Mouse (Mus musculus) heart, embryonic 14.5 days (tissue): ENCODE measurements around the gene Syn2. TPM values are rescaled to one million over a fixed set of nuclear protein-coding genes. Genes with fewer than 3 reads are reported as not detected.

Experiments
- ATAC-seq: fragments of 200-750 bp; cut with Nextera tagmentation; 2 replicates; pipeline ENCODE4 v1.8.0; 2017; ENCODE audit warnings: low read depth, moderate TSS enrichment; ENCODE audit not compliant: insufficient number of reproducible peaks, insufficient read depth, low FRiP score
- H3K27ac ChIP-seq, 2 experiments: fragments of 200-500 bp in 1 of 2; fragments of 300-500 bp in 1 of 2; sonication (generic) in 1 of 2; replicated peaks in 1 of 2; 2 replicates each; pipeline ENCODE4 v1.5.1; 2012 to 2014; ENCODE audit warnings: low read depth in 2 of 2, low read length in 2 of 2, control low read depth in 1 of 2, mild to moderate bottlenecking in 1 of 2, mixed read lengths in 1 of 2; ENCODE audit not compliant: control insufficient read depth in 1 of 2, insufficient read depth in 1 of 2
- H3K27me3 ChIP-seq: fragments of 300-500 bp; sonication (generic); 2 replicates; pipeline ENCODE4 v1.6.1; 2014; ENCODE audit warnings: mild to moderate bottlenecking, low read length, control low read depth; ENCODE audit not compliant: control insufficient read depth, insufficient read depth
- H3K36me3 ChIP-seq: fragments of 300-500 bp; sonication (generic); 2 replicates; pipeline ENCODE4 v1.6.1; 2014; ENCODE audit warnings: mild to moderate bottlenecking, control low read depth, low read length, mixed read lengths; ENCODE audit not compliant: control insufficient read depth, insufficient read depth
- H3K4me1 ChIP-seq, 2 experiments: fragments of 200-500 bp in 1 of 2; fragments of 300-500 bp in 1 of 2; sonication (generic) in 1 of 2; 2 replicates each; pipeline ENCODE4 v1.6.1; 2012 to 2014; ENCODE audit warnings: low read length in 2 of 2, control low read depth in 1 of 2, mixed read lengths in 1 of 2; ENCODE audit not compliant: control insufficient read depth in 2 of 2, insufficient read depth in 2 of 2
- H3K4me2 ChIP-seq: fragments of 300-500 bp; sonication (generic); 2 replicates; pipeline ENCODE4 v1.6.1; 2014; ENCODE audit warnings: mild to moderate bottlenecking, low read length
- H3K4me3 ChIP-seq, 2 experiments: fragments of 200-500 bp in 1 of 2; fragments of 300-500 bp in 1 of 2; sonication (generic) in 1 of 2; 2 replicates each; pipeline ENCODE4 v1.5.1; 2012 to 2014; ENCODE audit warnings: low read length in 2 of 2, mild to moderate bottlenecking in 2 of 2, control low read depth in 1 of 2, low read depth in 1 of 2, moderate library complexity in 1 of 2; ENCODE audit not compliant: control insufficient read depth in 1 of 2, insufficient read depth in 1 of 2
- H3K9ac ChIP-seq: fragments of 300-500 bp; sonication (generic); 2 replicates; pipeline ENCODE4 v1.6.1; 2014; ENCODE audit warnings: mild to moderate bottlenecking, low read length
- H3K9me3 ChIP-seq: fragments of 300-500 bp; sonication (generic); 2 replicates; pipeline ENCODE4 v1.6.1; 2016; ENCODE audit warnings: low read length, control low read depth; ENCODE audit not compliant: control insufficient read depth
- WGBS: fragments of 180-500 bp; shearing (Covaris S2); extraction: QIAGEN DNeasy Blood & Tissue Kit; methylation state at CpG from one replicate; pipeline ENCODE4 v1.1.7; 2014; 5-methylcytosine and 5-hydroxymethylcytosine counted together
- polyA plus RNA-seq: library from polyadenylated mRNA; unstranded; fragments of >200 nt; fragmentation: Nextera tagmentation; extraction: Ambion mirVana; gene quantifications from 2 replicates; pipeline ENCODE4 v1.2.1, GENCODE M21; 2014

The Syn2 gene
- polyA plus RNA-seq, 1 experiment from 2014 or later = 2.1 TPM

DNA sequence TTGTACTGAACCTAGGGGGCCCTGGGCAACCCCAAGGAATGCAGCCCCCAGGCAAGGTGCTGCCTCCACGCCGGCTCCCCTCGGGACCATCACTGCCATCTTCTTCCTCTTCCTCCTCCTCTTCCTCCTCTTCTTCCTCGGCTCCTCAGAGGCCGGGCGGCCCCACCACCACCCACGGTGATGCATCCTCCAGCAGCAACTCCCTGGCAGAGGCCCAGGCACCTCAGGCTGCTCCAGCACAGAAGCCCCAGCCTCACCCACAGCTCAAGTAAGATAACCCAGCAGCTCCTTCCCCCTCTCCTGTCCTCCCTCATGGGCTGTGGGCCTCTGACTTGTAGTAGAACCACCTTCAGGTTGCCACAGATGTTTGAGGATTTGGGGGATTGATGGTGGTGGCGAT is 143.4 kb downstream of the Syn2 start:
- H3K9me3 ChIP-seq = no peaks in the 10 kb centered on the region
- H3K4me1 ChIP-seq = no peaks in the 10 kb centered on the region; a peak in 1 of 4 replicates
- ATAC-seq = no peak
- H3K27me3 ChIP-seq = peaks cover 58% of the 10 kb centered on the region
- 73% methylated on average over 8 of the region's 8 CpGs for WGBS
- H3K27ac ChIP-seq = no peak overlapping the region
- H3K9ac ChIP-seq = no peak overlapping the region
- H3K4me2 ChIP-seq = no peak overlapping the region
- no peak overlapping the region for H3K4me3 ChIP-seq
- H3K36me3 ChIP-seq = no peaks in the 10 kb centered on the region

DNA sequence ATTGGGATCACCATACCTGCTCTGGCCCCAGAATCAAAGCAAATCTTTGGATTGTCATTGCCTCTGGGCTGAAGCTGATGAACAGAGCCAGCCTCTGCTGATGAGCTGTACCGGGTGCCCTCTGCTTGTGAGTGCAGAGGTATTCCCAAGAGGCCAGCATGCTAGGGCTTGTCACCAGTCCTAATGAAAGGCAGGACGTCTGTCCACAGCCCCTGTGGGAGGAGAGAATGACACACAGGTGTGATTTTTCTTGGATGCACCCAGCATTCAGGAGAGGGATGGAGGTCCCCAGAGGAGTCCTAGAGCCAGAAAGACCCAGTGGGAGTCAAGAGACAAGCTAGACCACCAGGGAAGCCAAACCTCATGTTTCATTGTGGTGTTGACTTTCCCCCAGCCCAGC is 144.9 kb downstream of the Syn2 start:
- no peak overlapping the region for H3K27ac ChIP-seq
- H3K4me2 ChIP-seq = no peak overlapping the region
- peaks cover 67% of the 10 kb centered on the region for H3K27me3 ChIP-seq
- H3K9ac ChIP-seq = no peak overlapping the region
- no peaks in the 10 kb centered on the region for H3K36me3 ChIP-seq
- no peak for ATAC-seq
- no peaks in the 10 kb centered on the region; a peak in 1 of 4 replicates for H3K4me1 ChIP-seq
- 54% methylated on average over 2 of the region's 2 CpGs for WGBS
- H3K4me3 ChIP-seq = no peak overlapping the region
- no peaks in the 10 kb centered on the region for H3K9me3 ChIP-seq

DNA sequence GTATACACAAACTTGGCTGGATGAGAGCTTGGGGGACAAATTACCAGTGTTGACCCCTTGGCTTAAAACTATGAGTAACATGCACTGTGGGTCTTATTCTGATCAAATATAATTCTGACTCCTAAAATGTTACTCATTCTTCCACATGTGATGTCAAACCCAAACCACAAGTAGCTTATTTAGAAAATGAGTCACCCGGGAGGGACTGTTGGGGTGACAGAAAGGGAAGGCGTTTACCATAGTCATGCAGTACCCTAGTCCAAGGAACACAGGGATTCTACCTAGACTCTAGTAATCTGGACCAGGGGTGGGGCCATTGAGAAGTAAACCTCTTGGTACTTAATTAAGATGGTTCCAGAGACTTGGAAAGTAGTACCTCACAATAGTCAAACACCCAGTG is 149.5 kb downstream of the Syn2 start:
- Histone ChIP-seq H3K4me1 (peaks cover 0 to 5% of the 10 kb centered on the region in 2 experiments; a peak in 1 of 4 replicates), H3K27ac (no peak overlapping the region), H3K4me2 (no peak overlapping the region), H3K9ac (no peak overlapping the region), H3K4me3 (no peak overlapping the region), H3K9me3 (no peaks in the 10 kb centered on the region), H3K27me3 (peaks cover 62% of the 10 kb centered on the region), H3K36me3 (no peaks in the 10 kb centered on the region)
- WGBS = 89% methylated on average over 2 of the region's 2 CpGs
- ATAC-seq = no peak

DNA sequence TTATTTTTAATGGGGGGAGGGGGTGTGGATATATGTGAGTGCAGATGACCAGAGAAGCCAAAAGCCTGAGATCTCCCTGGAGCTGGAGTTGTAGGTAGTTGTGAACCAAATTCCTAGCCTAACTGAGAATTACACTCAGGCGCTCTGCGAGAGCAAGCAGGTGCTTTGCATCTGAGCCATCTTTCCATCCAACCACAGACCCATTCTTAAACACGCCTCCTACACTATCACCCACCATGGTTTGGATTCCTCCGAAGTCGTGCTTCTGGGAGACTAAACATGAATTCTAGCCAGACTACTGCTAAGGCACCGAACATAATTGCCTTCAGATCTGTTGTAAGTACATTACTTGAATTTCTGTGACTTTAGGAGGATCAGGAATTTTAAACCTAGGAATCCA is 151.7 kb downstream of the Syn2 start:
- Histone ChIP-seq H3K27me3 (peaks cover 45% of the 10 kb centered on the region), H3K4me3 (no peak overlapping the region), H3K9ac (no peak overlapping the region), H3K4me2 (no peak overlapping the region), H3K9me3 (no peaks in the 10 kb centered on the region), H3K27ac (no peak overlapping the region), H3K4me1 (peaks cover 0 to 9% of the 10 kb centered on the region in 2 experiments; a peak in 2 of 4 replicates), H3K36me3 (no peaks in the 10 kb centered on the region)
- ATAC-seq = no peak
- 67% methylated on average over 6 of the region's 6 CpGs for WGBS

DNA sequence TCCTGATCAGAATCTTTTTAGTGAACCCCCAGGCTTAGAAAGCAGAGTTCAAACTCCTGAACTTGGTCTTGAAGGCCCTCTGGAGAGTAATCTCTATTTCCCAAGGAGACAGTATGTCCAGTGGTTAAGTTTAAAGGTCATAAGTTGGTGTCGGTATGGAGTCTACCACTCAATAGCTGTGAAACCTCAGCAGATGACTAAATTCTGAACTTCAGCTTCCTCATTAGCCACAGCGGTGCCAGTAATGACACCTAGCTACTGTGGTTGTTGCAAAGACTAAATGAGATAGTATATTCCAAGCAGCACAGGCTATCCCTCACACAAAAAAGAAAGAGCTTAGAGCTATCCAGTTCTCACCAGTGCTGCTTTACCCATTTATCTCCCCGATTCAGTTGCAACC is 153.5 kb downstream of the Syn2 start:
- no peak overlapping the region for H3K27ac ChIP-seq
- H3K9me3 ChIP-seq = no peaks in the 10 kb centered on the region
- H3K9ac ChIP-seq = no peak overlapping the region
- no peak overlapping the region for H3K4me3 ChIP-seq
- H3K4me1 ChIP-seq = peaks cover 6 to 19% of the 10 kb centered on the region in 2 experiments
- no peaks in the 10 kb centered on the region for H3K36me3 ChIP-seq
- peaks cover 27% of the 10 kb centered on the region for H3K27me3 ChIP-seq
- 87% methylated on average over 3 of the region's 3 CpGs for WGBS
- no peak for ATAC-seq
- H3K4me2 ChIP-seq = no peak overlapping the region

DNA sequence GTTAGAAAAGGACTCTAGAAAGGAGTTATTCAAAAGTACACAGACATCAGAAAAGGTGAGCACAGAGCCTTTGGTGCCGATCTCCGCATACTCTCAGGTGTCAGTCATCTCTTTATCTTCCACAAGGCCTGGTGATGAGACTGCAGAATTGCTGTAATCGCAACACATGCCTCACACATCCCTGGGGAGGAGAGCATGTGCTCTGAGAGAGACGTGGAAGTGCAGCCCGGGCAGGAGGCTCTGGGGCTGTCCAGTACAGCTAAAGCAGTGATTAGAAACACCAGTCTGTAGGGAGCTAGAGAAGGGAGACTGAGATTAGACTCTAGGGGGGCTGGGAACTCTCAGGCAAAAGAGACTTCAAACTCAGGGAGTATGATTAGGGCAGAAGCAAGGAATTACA is 155.9 kb downstream of the Syn2 start:
- Histone ChIP-seq H3K4me3 (no peak overlapping the region), H3K9ac (no peak overlapping the region), H3K27me3 (peaks cover 12% of the 10 kb centered on the region), H3K9me3 (no peaks in the 10 kb centered on the region), H3K4me2 (no peak overlapping the region), H3K27ac (no peak overlapping the region), H3K4me1 (peaks cover 6 to 19% of the 10 kb centered on the region in 2 experiments), H3K36me3 (no peaks in the 10 kb centered on the region)
- 30% methylated on average over 5 of the region's 5 CpGs for WGBS
- no peak for ATAC-seq

DNA sequence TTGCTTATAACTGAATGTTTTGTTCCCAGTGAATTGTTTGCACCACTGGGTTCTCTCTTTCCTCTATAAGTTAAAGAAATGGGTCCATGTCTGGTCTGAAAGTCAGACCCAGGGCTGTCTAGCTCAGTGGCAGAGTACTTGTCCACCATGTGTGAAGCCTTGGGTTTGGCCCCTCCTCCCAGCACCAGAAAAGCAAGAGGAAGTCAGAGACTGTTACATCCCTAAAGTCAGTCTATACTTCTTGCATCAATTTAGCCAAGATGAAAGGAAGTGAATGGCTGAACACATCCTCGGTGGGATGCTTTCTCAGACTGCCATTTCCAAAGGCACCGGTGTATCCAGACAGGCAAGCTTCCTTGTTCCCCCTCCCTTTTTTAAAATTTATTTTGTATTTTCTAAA is 156.4 kb downstream of the Syn2 start:
- Histone ChIP-seq H3K27me3 (peaks cover 7% of the 10 kb centered on the region), H3K36me3 (no peaks in the 10 kb centered on the region), H3K9ac (no peak overlapping the region), H3K4me3 (no peak overlapping the region), H3K4me2 (no peak overlapping the region), H3K4me1 (peaks cover 6 to 19% of the 10 kb centered on the region in 2 experiments), H3K9me3 (no peaks in the 10 kb centered on the region), H3K27ac (no peak overlapping the region)
- ATAC-seq = no peak
- WGBS = 93% methylated on average over 2 of the region's 2 CpGs

DNA sequence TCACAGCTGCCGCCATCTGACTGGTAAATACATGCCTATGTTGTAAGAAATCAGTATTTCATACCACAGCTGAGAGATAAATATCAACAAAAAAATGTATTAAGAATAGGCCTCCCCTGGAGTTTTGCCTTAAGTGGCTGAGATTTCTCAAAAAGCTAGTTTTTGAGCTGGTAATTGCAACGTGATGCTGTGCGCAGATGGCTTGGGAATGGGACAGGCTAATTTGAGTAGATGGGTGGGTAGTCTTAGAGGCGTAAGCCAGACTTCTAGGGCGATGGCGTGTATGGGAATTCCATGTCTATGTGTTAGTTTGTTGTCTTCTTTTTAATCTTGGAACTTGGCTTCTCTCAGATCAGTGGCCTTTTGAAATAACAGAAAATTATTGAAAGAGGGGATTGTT is 157.1 kb downstream of the Syn2 start:
- H3K4me3 ChIP-seq = no peak overlapping the region
- H3K36me3 ChIP-seq = no peaks in the 10 kb centered on the region
- 90% methylated on average over 6 of the region's 6 CpGs for WGBS
- peaks cover 6 to 19% of the 10 kb centered on the region in 2 experiments for H3K4me1 ChIP-seq
- H3K27me3 ChIP-seq = peaks cover 7% of the 10 kb centered on the region; the same call in 1 of the 2 replicates
- no peak overlapping the region for H3K27ac ChIP-seq
- no peak overlapping the region for H3K9ac ChIP-seq
- ATAC-seq = no peak
- no peaks in the 10 kb centered on the region for H3K9me3 ChIP-seq
- H3K4me2 ChIP-seq = no peak overlapping the region
